Mouse (Mus musculus) inflammation-experienced regulatory T-cells, adult 6 months (primary cell): ENCODE results near the gene Catsperz. TPM values are rescaled to one million over a fixed set of nuclear protein-coding genes. Genes with fewer than 3 reads are reported as not detected.
A peak's percentile ranks its signal among the peaks of the same experiment; 100 is the strongest.
"Not testable (repeated sequence)": the region's sequence is repeated elsewhere in the genome, so short reads cannot be mapped to it uniquely, and the experiment has no call there.

Source experiments
- ATAC-seq: one replicate; pipeline ENCODE4 v1.8.0; 2017
- polyA plus RNA-seq, 3 experiments: library from polyadenylated mRNA; unstranded; fragments of 100-300 nt; shearing (Covaris generic); gene quantifications; one replicate each; pipeline ENCODE4 v1.2.1; 2017

Gene Catsperz
- polyA plus RNA-seq, 3 experiments from 2014 or later, result 0.59 TPM; not detected in 2

- no peak for ATAC-seq
Measured at GRCm38 (mm10) chr19:6922901-6923735, 2.1 kb downstream of the Catsperz start.

- ATAC-seq, result peak; percentile 94
Measured at GRCm38 (mm10) chr19:6921647-6922567, 3.3 kb downstream of the Catsperz start, which contains the start of gene Esrra. Gene Esrra, minus strand, starts transcription at chr19:6921813.

- no peak for ATAC-seq
Measured at GRCm38 (mm10) chr19:6920741-6921636, 4.2 kb downstream of the Catsperz start.

- ATAC-seq, result no peak
Measured at GRCm38 (mm10) chr19:6919876-6920740, 5.1 kb downstream of the Catsperz start.

DNA sequence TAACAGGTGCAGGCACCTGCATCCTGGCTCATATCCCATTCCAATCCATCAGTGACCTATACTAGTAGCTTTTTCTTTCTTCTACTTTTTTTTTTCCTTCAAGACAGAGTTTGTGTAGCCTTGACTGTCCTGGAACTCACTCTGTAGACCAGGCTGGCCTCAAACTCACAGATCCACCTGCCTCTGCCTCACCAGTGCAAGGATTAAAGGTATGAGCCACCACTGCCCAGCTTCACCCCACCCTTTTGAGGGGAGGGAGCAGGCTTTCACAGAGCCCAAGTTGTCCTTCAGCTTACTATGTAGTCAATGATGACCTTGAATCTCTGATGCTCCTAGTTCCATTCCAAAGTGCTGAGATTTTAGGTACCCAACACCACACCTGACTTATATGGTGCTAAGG lies 5.7 kb downstream of the Catsperz start:
- no peak for ATAC-seq

DNA sequence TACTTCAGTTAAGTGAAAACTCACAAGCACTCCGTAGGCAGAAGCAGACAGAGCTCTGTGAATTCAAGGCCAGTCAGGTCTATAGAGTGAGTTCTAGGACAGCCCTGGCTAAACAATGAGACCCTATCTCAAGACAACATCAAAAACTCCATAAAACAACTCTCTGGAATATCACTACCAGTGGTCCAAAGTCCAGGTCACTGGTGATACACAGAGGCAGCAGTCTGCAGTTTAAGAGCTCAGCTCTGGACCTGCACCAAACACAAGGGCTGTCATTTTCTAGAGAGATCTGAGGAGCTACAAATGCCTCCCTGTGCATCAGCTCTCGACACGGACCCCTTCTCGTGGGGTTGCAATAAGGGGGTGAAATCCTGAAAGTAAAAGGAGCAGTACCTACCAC lies 6.9 kb downstream of the Catsperz start:
- no peak for ATAC-seq

DNA sequence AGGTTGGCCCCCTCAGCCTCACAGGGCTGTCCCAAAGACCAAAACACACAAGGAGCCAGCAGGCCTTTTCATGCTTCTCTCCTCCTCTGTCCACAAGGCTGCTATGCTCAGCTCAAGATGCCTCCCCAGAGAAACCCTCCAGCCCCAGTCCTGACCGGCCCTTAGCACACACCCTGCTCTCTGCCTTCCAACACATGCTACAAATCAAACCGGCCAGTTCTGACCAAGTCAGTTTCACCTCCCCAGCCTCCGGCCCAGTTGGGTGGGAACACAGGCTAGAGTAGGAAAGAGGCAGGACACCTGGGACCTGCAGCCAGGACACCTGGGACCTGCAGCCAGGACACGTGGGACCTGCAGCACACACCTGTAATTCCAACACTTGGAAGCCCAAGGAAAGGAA lies 8.7 kb downstream of the Catsperz start:
- ATAC-seq, result no peak

- no peak for ATAC-seq
Measured at GRCm38 (mm10) chr19:6915276-6915675, 9.9 kb downstream of the Catsperz start.

- ATAC-seq, result no peak
Measured at GRCm38 (mm10) chr19:6914540-6914939, 10.6 kb downstream of the Catsperz start.

- ATAC-seq, result no peak
Measured at GRCm38 (mm10) chr19:6913991-6914390, 11.2 kb downstream of the Catsperz start.

DNA sequence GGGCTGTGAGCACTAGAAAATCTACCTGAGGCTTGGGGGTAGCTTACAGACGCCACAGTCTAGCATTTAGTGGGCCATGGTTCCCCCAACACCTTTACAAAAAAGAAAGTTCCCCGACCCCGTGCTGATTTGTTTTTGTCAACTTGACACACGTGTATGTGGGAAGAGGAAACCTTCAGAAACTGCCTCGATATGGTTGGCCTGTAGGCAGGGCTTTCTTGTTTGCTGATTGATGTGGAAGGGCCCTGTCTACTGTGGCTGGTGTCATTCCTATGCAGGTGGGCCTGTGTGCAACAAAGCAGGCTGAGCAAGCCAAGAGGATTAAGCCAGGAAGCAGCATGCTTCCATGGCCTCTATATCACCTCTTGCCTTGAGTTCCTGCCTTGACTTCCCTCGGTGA lies 12.1 kb downstream of the Catsperz start:
- no peak for ATAC-seq

DNA sequence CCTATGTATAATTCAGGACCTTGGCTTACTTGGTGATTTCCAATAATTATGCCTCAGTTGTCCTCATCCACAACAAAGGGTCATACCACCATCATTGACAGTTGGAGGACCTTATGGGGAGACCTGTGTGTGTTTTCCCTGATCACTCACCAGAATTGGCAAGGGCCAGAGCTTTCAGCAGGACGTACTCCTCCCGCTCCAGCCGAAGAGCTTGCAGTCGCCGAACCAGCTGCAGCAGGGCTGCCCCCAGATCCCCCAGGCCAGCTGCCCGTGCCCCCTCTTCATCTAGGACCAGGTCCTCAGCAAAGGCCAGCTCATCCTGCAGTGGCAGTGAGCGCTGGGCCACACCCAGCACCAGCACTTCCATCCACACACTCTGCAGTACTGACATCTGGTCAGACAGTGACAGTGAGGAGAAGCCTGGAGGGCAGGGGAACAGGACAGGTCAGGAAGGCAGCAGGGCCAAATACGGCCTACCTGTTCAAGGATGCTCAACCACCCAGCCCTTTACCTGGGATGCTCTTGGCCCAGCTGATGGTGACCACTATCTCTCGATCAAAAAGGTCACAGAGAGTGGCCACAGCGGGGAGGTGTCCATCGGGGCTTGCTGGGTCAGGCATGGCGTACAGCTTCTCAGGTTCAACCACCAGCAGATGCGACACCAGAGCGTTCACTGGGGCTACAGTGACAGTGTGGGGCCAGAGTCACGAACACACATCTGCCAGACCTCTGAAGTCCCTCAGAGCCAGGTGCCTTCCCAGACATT lies 12.8 kb downstream of the Catsperz start:
- ATAC-seq, result no peak

DNA sequence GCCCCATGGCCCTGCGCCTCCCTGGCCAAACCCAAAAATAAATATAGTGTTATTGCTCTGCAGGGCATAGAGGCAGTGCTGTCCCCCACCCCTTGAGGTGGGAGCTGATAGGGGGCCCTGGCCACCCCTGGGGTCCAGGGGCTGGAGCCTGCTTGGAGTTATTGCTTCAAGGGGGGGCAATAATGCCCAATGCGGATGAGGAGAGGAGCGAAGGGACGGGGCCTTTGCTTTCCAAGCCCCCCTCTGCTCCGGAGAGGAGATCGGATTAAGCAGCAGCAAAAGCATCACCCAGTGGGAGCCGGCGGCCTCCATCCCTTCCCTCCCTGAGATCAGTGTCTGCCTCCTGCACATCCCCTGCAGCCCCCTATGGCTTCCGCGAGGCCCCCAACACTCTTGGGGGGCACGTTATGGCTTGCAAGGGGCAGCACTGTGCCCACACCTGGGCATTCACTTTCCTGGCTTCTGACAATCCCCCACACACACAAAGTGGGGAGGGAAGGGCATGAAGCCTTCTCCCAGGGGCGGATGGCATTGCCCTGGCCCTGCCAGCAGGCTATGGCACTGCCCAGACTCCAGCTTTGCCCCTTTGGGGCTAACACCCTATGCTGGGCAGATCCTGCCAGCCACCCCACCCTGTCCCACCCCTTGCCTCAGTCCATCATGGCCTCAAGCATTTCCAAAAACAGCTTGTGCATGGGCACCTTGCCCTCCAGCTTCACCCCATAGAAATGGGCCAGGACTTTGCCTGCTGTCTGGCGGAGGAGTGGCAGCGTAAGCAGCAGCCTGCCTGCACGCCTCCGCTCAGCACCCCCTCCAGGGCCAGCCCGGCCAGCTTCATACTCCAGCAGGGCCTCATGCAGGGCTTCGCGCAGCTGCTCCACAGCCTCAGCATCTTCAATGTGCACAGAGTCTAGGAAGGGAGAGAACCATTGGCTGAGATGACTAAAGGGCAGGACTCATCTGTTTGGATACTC lies 13.8 kb downstream of the Catsperz start:
- no peak for ATAC-seq

- ATAC-seq, result not testable (repeated sequence)
Measured at GRCm38 (mm10) chr19:6910306-6910705, 14.9 kb downstream of the Catsperz start.

GRCm38 (mm10) chr19:6909507-6910289 lies 15.5 kb downstream of the Catsperz start, which contains the start of the genes Trmt112 and Prdx5:
Gene Trmt112, plus strand, starts transcription at chr19:6909698.
Gene Prdx5, minus strand, starts transcription at chr19:6910106.
- ATAC-seq, result peak; percentile 87

DNA sequence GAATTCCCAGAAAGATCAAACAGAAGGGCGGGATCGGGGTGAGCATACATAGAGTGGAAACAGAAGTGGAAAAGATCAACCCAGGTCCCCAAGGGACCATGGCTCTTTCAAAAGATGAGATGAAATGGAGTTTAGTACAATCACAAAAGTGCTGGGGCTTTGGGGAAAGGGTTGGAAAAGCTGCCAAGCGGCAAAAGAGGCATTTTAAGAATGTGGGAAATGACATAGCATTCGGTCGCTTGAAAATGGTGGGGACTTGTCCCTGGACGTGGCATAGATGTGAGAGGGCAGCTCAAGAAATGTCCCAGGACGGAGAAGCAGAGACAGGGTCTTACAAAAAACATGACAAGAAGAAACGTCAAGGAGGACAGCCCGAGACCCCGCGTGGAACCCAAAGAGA lies 16.2 kb downstream of the Catsperz start:
- no peak for ATAC-seq

GRCm38 (mm10) chr19:6907811-6908540 lies 17.2 kb downstream of the Catsperz start:
- no peak for ATAC-seq

- ATAC-seq, result no peak
Measured at GRCm38 (mm10) chr19:6907094-6907493, 18.1 kb downstream of the Catsperz start.
